Mouse (Mus musculus): ENCODE results near the gene Sema3e.

DNA sequence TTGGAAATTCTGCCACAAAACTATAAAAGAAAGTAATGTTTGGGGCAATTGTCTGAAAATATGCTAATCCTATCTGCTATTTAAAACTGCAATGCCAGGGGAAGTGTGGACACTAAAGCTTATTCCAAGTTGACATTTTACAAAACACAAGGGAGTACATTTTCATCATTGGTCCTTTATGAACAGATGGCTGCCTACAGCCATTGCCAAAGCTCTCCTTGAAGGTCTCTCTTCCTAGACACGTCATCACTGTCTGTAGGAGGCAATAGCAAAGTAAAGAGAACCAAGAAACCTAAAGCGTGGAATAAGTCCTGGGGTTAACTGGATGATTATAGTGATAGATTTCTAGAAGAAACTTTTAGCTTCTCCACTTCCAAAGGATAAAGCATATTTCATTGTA lies 242.3 kb downstream of the Sema3e start:
- TF ChIP-seq POLR2A (IDR thresholded peaks at IDR 0.05; ENCODE audit: control insufficient read depth, low read depth, low read length), result no peak
- TF ChIP-seq CTCF (IDR thresholded peaks at IDR 0.05; ENCODE audit: control insufficient read depth, insufficient read depth, insufficient replicate concordance, low read depth, low read length), result no peak

All from testis, adult 2 months (tissue).